Mouse (Mus musculus) hindbrain, embryonic 16.5 days (tissue): Measurements from ENCODE around the gene Spsb4. TPM values are rescaled to one million over a fixed set of nuclear protein-coding genes. Genes with fewer than 3 reads are reported as not detected.

Experiments used
- ATAC-seq: fragments of 200-750 bp; cut with Nextera tagmentation; 2 replicates; pipeline ENCODE4 v1.8.0; 2017; ENCODE audit warnings: moderate TSS enrichment, moderate library complexity
- H3K27ac ChIP-seq: fragments of 300-500 bp; sonication (generic); 2 replicates; pipeline ENCODE4 v1.5.1; 2014; ENCODE audit warnings: low read depth, mild to moderate bottlenecking, control low read depth, low read length, moderate library complexity
- H3K27me3 ChIP-seq: fragments of 300-500 bp; sonication (generic); replicated peaks from 2 replicates; pipeline ENCODE4 v1.6.1; 2014; ENCODE audit warnings: low read length; ENCODE audit not compliant: control insufficient read depth, insufficient read depth
- H3K36me3 ChIP-seq: fragments of 300-500 bp; sonication (generic); 2 replicates; pipeline ENCODE4 v1.6.1; 2014; ENCODE audit warnings: mild to moderate bottlenecking, low read length, moderate library complexity, mixed read lengths; ENCODE audit not compliant: control insufficient read depth, insufficient read depth
- H3K4me1 ChIP-seq: fragments of 300-500 bp; sonication (generic); 2 replicates; pipeline ENCODE4 v1.6.1; 2014; ENCODE audit warnings: low read depth, low read length; ENCODE audit not compliant: control insufficient read depth, insufficient read depth
- H3K4me2 ChIP-seq: fragments of 300-500 bp; sonication (generic); 2 replicates; pipeline ENCODE4 v1.6.1; 2014; ENCODE audit warnings: mild to moderate bottlenecking, low read length, control low read depth, moderate library complexity
- H3K4me3 ChIP-seq: fragments of 300-500 bp; sonication (generic); 2 replicates; pipeline ENCODE4 v1.5.1; 2014; ENCODE audit warnings: mild to moderate bottlenecking, low read length, control low read depth, moderate library complexity
- H3K9ac ChIP-seq: fragments of 300-500 bp; sonication (generic); 2 replicates; pipeline ENCODE4 v1.6.1; 2014; ENCODE audit warnings: low read depth, mild to moderate bottlenecking, control low read depth, low read length, moderate library complexity
- H3K9me3 ChIP-seq: fragments of 300-500 bp; sonication (generic); 2 replicates; pipeline ENCODE4 v1.6.1; 2014; ENCODE audit warnings: mild to moderate bottlenecking, low read length, moderate library complexity; ENCODE audit not compliant: control insufficient read depth
- WGBS: fragments of 180-500 bp; shearing (Covaris S2); extraction: QIAGEN DNeasy Blood & Tissue Kit; methylation state at CpG from one replicate; pipeline ENCODE4 v1.1.7; 2014; 5-methylcytosine and 5-hydroxymethylcytosine counted together
- polyA plus RNA-seq: library from polyadenylated mRNA; unstranded; fragments of >200 nt; fragmentation: Nextera tagmentation; extraction: Ambion mirVana; gene quantifications from 2 replicates; pipeline ENCODE4 v1.2.1, GENCODE M21; 2015

Gene Spsb4
- 39.8 and 42.4 TPM in 2 replicates for polyA plus RNA-seq

DNA sequence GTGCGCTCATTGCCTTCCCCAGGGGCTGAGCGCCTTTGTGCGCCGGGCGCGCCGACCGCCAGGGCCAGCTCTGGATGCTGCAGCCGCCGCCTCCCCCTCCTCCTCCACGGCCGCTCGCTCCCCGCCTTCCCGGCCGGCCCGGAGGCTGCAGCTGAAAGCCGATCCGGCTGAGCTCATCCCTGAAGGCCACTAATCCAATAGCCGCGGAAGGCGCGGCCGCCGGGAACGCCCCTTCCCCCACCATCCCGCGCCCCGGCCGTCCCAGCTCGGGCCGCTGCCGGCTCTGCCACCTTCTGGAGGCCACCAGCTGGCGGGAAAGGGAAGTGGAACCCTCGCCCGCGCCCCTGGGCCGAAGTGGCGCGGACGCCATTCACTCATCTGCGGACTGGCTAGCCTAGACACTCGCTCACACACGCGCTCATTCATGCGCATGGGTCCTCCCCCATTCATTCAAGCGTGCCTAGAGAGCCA, at the start of gene Spsb4:
TSS of gene Spsb4 (minus strand) at position 167 of the 471 bp plus-strand sequence.
- Histone ChIP-seq H3K27me3 (no peaks in the 10 kb centered on the region), H3K27ac (peak within 1 kb of the TSS; percentile 94), H3K4me3 (peak within 1 kb of the TSS; percentile 75), H3K4me1 (peaks cover 31% of the 10 kb centered on the region), H3K9ac (peak within 1 kb of the TSS; percentile 94), H3K9me3 (no peaks in the 10 kb centered on the region), H3K4me2 (peak within 1 kb of the TSS; percentile 81), H3K36me3 (no peaks in the 10 kb centered on the region)
- 0% methylated on average over 40 of the region's 47 CpGs for WGBS
- ATAC-seq, result peak; percentile 89

DNA sequence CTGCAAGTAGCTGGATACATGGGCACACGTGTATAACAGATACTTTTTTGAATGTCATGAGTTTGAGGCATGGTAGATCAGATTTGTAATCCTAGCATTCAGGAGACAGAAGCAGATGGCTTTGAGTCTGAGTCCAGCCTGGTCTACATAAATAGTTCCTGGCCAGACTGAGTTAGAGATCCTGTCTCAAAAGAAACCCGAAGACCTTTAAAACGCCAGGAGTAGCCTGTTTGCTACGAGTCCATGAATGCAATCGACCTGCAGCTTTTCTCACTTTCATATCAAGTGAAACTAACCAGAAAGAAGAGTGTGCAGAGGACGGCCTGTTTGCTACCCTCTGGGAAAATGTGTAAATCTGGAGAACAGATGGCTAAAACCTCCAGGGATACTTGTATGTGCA, 49.1 kb upstream of the Spsb4 start:
- H3K4me3 ChIP-seq, result no peak overlapping the region
- H3K9ac ChIP-seq, result no peak overlapping the region
- H3K9me3 ChIP-seq, result no peaks in the 10 kb centered on the region
- H3K27me3 ChIP-seq, result no peaks in the 10 kb centered on the region
- peaks cover 8% of the 10 kb centered on the region for H3K4me1 ChIP-seq
- no peaks in the 10 kb centered on the region for H3K36me3 ChIP-seq
- no peak overlapping the region for H3K4me2 ChIP-seq
- no peak for ATAC-seq
- 73% methylated on average over 6 of the region's 6 CpGs for WGBS
- H3K27ac ChIP-seq, result no peak overlapping the region

DNA sequence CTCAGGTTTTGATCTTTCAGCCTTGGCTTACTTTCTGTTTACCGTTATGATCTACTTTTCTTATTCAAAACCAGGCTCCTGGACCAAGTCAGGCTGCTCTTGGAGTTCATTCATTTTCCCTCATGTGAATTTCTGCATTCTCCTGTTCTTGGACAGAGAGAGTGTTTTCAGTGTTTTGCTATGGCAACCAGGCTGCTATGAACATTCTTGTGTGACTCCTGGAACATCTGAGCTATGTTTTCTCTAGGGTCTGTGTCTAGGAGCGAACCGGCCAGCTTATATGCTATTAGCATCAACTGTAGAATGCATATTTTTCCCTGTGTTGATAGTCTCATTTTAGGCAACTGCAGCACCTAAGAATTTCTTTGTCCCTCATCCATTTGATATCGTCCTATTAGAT, 47.2 kb upstream of the Spsb4 start:
- H3K36me3 ChIP-seq, result no peaks in the 10 kb centered on the region
- no peak overlapping the region for H3K9ac ChIP-seq
- H3K27me3 ChIP-seq, result no peaks in the 10 kb centered on the region
- H3K4me1 ChIP-seq, result peaks cover 8% of the 10 kb centered on the region
- no peak overlapping the region for H3K27ac ChIP-seq
- 42% methylated on average over 4 of the region's 4 CpGs for WGBS
- H3K9me3 ChIP-seq, result no peaks in the 10 kb centered on the region
- no peak overlapping the region for H3K4me3 ChIP-seq
- no peak for ATAC-seq
- no peak overlapping the region for H3K4me2 ChIP-seq

DNA sequence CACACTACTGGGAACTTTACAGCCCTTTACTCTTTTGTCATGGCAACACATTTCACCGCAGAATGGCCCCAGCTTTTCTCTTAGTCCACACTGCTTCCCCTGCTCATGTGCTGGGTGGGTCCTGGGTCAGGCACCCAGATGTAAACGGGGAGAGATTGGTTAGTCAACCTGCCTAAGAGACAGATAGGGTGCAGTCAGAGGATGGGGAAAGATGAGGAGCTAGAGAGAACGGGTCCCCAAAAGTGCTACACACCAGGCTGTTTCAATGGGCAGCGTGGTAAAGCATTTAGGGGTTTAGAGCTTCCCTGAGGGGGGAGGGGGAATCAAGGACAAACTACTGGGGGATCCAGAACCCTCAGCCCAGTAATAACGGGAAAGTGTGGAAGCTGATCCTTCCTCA, 46.6 kb upstream of the Spsb4 start:
- Histone ChIP-seq H3K27me3 (no peaks in the 10 kb centered on the region), H3K9ac (no peak overlapping the region), H3K9me3 (no peaks in the 10 kb centered on the region), H3K27ac (no peak overlapping the region), H3K4me2 (no peak overlapping the region), H3K4me1 (peaks cover 8% of the 10 kb centered on the region), H3K36me3 (no peaks in the 10 kb centered on the region), H3K4me3 (no peak overlapping the region)
- 46% methylated on average over 5 of the region's 5 CpGs for WGBS
- ATAC-seq, result no peak

DNA sequence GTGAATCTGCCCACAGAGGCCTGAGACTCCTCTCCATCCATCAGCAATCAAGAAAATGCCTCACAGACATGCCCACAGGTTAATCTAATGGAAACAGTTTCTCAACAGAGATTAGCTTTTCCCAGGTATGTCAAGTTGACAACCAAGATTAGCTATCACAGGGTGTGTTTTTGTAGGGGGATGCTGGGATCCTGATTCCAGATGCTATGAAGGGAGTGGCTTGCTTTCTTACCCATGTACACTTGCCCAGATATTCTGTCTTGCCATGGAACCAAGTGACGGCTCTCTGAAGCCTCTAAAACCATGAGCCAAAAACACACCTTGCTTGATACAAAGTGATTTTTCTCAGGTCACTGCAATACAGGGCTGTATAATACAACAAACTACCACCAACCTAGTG, 45.5 kb upstream of the Spsb4 start:
- H3K27me3 ChIP-seq, result no peaks in the 10 kb centered on the region

DNA sequence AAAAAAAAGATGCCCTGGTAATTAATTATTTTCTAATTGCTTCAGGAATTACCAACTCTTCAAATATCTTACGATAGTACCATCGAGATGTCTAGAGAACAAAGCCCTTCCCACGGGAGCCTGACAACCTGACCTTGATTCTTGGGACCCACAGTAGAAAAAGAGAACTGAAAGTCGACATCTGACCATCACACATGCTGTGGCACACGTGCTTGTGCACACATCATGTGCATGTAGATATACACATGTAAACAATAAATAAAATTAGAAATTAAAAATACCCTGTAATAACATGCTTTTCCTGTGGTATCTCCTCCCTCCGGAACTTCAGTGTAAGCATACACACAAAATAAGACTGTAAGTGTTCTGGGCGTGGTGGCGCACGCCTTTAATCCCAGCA, 43.1 kb upstream of the Spsb4 start:
- Histone ChIP-seq H3K4me3 (no peak overlapping the region), H3K36me3 (no peaks in the 10 kb centered on the region), H3K9ac (no peak overlapping the region), H3K4me2 (no peak overlapping the region), H3K4me1 (peaks cover 8% of the 10 kb centered on the region), H3K27ac (no peak overlapping the region), H3K9me3 (no peaks in the 10 kb centered on the region), H3K27me3 (no peaks in the 10 kb centered on the region)
- WGBS, result 92% methylated on average over 9 of the region's 9 CpGs
- no peak for ATAC-seq

More for the DNA sequence above, 45.5 kb upstream of the Spsb4 start:
- ATAC-seq, result no peak
- no peak overlapping the region for H3K27ac ChIP-seq
- 90% methylated on average over 1 of the region's 1 CpGs for WGBS
- no peak overlapping the region for H3K9ac ChIP-seq
- no peak overlapping the region for H3K4me2 ChIP-seq
- H3K36me3 ChIP-seq, result no peaks in the 10 kb centered on the region
- no peak overlapping the region for H3K4me3 ChIP-seq
- H3K4me1 ChIP-seq, result peaks cover 8% of the 10 kb centered on the region
- no peaks in the 10 kb centered on the region for H3K9me3 ChIP-seq

DNA sequence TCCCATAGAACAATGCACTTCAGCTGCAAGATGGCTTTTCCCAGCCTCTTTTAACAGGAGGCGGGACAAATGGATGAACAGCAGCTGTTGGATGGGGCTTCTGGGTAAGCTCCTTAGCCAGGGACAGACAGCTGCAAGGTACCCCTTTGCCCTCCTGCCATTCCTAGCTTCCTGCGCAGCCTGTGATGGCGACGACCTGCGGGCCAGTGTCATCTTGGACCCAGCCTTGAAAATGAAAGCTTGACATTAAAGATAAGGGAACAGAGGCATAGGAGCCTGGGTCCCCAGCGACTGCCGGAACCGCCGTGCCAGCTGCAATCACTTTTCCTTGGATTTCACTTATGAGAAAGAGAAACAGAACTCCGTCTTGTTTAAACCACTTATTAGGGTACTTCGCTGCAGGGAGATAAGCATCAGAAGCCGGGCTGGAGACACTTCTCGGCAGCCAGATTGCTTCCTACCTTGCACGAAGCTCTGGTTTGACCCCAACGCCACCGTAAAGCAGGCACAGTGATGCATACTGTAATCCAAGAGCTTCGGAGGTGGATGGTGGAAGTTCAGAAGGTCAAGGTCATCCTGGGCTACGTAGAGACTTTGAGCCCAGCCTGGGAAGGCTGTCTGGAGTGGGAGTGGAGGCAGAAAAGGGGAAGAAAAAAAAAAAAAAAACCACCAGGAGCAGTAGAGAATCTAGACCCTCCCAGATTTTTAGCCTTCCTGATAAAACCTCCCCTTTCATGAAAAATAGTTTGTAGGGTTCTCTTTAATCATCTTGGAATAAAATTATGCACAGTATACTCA, 38.1 kb upstream of the Spsb4 start:
- Histone ChIP-seq H3K4me3 (no peak overlapping the region; the same call in 1 of the 2 replicates), H3K4me2 (peak overlapping the region; percentile 29), H3K27me3 (no peaks in the 10 kb centered on the region), H3K9me3 (no peaks in the 10 kb centered on the region), H3K27ac (0 out of 2 replicates have a peak overlapping the region, but pooled peaks have one; percentile 12), H3K4me1 (peaks cover 7% of the 10 kb centered on the region), H3K9ac (peak overlapping the region; percentile 27), H3K36me3 (no peaks in the 10 kb centered on the region)
- 50% methylated on average over 18 of the region's 18 CpGs for WGBS
- ATAC-seq, result peak; percentile 59

DNA sequence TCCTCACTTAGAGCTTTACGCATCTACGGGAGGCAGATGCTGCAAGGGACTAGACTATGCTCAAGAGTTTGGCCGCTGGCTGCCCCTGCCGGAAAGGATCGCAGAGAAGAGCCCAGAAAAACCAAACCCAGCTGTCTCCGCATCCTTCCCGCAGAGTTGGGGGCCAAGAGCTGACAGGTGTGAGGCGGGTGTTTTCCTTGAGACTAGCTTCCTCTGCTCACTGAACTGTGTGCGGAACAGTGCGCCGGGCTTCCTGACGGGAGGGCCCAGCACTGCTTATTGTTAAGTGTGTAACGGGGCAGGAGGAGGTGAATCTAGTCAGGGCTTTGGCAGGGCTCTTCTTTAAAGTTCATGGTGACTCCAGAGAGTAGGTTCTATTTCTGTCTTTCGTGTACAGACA, 37.3 kb upstream of the Spsb4 start:
- no peak overlapping the region for H3K9ac ChIP-seq
- H3K4me3 ChIP-seq, result no peak overlapping the region
- 35% methylated on average over 14 of the region's 14 CpGs for WGBS
- H3K4me1 ChIP-seq, result peaks cover 7% of the 10 kb centered on the region
- H3K27me3 ChIP-seq, result no peaks in the 10 kb centered on the region
- no peak overlapping the region for H3K27ac ChIP-seq
- 0 out of 2 replicates have a peak, but pooled peaks have one; percentile 40 for ATAC-seq
- no peak overlapping the region; the same call in 1 of the 2 replicates for H3K4me2 ChIP-seq
- H3K9me3 ChIP-seq, result no peaks in the 10 kb centered on the region
- H3K36me3 ChIP-seq, result no peaks in the 10 kb centered on the region

DNA sequence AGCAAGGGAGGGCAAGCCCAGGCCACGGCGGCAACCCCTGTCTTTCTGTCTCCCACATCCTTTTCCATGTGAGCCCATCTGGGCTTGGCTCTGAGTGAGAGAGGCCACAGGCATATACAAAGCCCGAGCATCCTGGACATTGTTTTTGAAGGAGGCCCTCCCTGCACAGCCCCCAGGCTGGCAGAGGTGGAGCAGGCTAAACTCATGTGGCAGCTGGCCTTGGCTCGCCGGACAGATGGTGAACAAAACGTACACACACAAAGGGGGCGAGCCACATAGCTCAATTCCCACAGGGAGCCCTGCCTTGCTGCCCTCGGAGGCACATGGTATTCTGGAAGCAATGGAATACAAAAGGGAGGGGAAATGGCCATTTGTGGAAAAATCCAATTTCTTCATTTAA, 32.5 kb upstream of the Spsb4 start:
- no peaks in the 10 kb centered on the region for H3K27me3 ChIP-seq
- peaks cover 4% of the 10 kb centered on the region; the same call in 1 of the 2 replicates for H3K9me3 ChIP-seq
- H3K4me2 ChIP-seq, result no peak overlapping the region
- peaks cover 2% of the 10 kb centered on the region for H3K4me1 ChIP-seq
- peak; percentile 81 for ATAC-seq
- WGBS, result 18% methylated on average over 8 of the region's 8 CpGs
- no peak overlapping the region for H3K27ac ChIP-seq
- H3K9ac ChIP-seq, result no peak overlapping the region
- H3K36me3 ChIP-seq, result no peaks in the 10 kb centered on the region
- H3K4me3 ChIP-seq, result no peak overlapping the region
